In the genomic region with DNA sequence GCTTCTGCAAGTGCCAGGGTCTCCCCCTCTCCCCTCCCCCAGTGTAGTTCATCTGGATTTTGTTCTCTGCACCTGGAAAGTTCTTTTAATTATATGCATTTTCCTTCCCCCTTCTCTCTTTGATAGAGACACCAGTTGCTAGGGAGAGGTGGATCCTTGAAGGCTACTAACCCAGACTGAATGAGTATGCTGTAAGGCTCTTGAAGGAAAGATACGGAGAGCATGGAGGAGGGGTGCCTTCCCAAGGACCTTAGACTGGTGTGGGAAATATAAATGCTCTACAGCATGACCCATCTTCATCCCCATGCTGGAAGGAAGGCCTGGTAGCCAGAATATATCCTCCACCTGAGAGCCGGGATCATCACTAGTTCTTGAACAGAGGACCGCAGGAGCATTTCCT, we compare ENCODE assay signal across 16 mouse cellular contexts. TPM values are rescaled to one million over a fixed set of nuclear protein-coding genes. Genes with fewer than 3 reads are reported as not detected.
DNase-seq lines count a peak whose midpoint lies in the region; ATAC-seq and TF ChIP-seq lines count a peak whose summit lies in the region.
"Had no signal": no experiment of that assay in that cellular context is flagged by ENCODE, and none has a peak within 500 bp of the region (broad histone marks: within the 10 kb centered on the region; RNA-seq: fewer than 3 reads in every experiment).

No protein-coding gene starts in this region.

- TF ChIP-seq CTCF in gastrocnemius, adult 2 months (IDR thresholded peaks at IDR 0.05): no peak
- no peak for TF ChIP-seq CTCF in stomach, postnatal 0 days (IDR thresholded peaks at IDR 0.05; ENCODE audit: low read depth)

- no peak for TF ChIP-seq EP300 in stomach, postnatal 0 days (optimal IDR thresholded peaks at IDR 0.05)

- ATAC-seq in lung, embryonic 15.5 days (ENCODE audit: borderline replicate concordance, extremely low read depth, low FRiP score, low TSS enrichment): no peak
- ATAC-seq in limb, embryonic 11.5 days (ENCODE audit: insufficient number of reproducible peaks, low FRiP score, low TSS enrichment, low read depth): peak; percentile 37; the same call in 1 of the 2 replicates
- ATAC-seq in stomach, postnatal 0 days (ENCODE audit: low FRiP score, low TSS enrichment): no peak

- 66% methylated on average over 3 of the region's 3 CpGs for WGBS in lung, embryonic 15.5 days
- whole genome bisulfite sequencing in limb, embryonic 11.5 days: 64% methylated on average over 3 of the region's 3 CpGs
- WGBS in stomach, postnatal 0 days: 78% methylated on average over 3 of the region's 3 CpGs

- H3K27me3 ChIP-seq in lung, embryonic 15.5 days: no peaks in the 10 kb centered on the region
- H3K27me3 ChIP-seq in limb, embryonic 11.5 days (ENCODE audit: control insufficient read depth, insufficient read depth, low read length): no peaks in the 10 kb centered on the region
- H3K27me3 ChIP-seq in stomach, postnatal 0 days (ENCODE audit: control insufficient read depth, insufficient read depth, low read length): no peaks in the 10 kb centered on the region
- H3K27me3 ChIP-seq: heart, embryonic 13.5 days; neural tube, embryonic 12.5 days; Patski had no signal

- no peaks in the 10 kb centered on the region for H3K9me3 ChIP-seq in lung, embryonic 15.5 days
- no peaks in the 10 kb centered on the region for H3K9me3 ChIP-seq in limb, embryonic 11.5 days (ENCODE audit: control insufficient read depth, low read length)
- H3K9me3 ChIP-seq in stomach, postnatal 0 days (ENCODE audit: control insufficient read depth, low read length): no peaks in the 10 kb centered on the region
- H3K9me3 ChIP-seq: neural tube, embryonic 12.5 days had no signal

- no peak overlapping the region for H3K4me3 ChIP-seq in gastrocnemius, adult 2 months
- H3K4me3 ChIP-seq in lung, embryonic 15.5 days: no peak overlapping the region
- H3K4me3 ChIP-seq in limb, embryonic 11.5 days (ENCODE audit: low read depth, low read length): no peak overlapping the region
- no peak overlapping the region for H3K4me3 ChIP-seq in stomach, postnatal 0 days (ENCODE audit: low read depth, low read length)
- H3K4me3 ChIP-seq: erythroblast, embryonic 14.5 days; heart, embryonic 13.5 days; megakaryocyte, embryonic 14.5 days; neural tube, embryonic 12.5 days had no signal

- no peak overlapping the region for H3K4me2 ChIP-seq in lung, embryonic 15.5 days
- H3K4me2 ChIP-seq in limb, embryonic 11.5 days (ENCODE audit: low read depth, severe bottlenecking): peak overlapping the region; percentile 13; the same call in 1 of the 2 replicates
- H3K4me2 ChIP-seq in stomach, postnatal 0 days (replicated peaks; ENCODE audit: low read depth): no peak overlapping the region
- H3K4me2 ChIP-seq: heart, embryonic 13.5 days; liver, embryonic 11.5 days; neural tube, embryonic 12.5 days had no signal

- H3K9ac ChIP-seq in lung, embryonic 15.5 days: no peak overlapping the region
- no peak overlapping the region for H3K9ac ChIP-seq in limb, embryonic 11.5 days (ENCODE audit: low read length)
- H3K9ac ChIP-seq in stomach, postnatal 0 days (ENCODE audit: low read length): no peak overlapping the region
- H3K9ac ChIP-seq: heart, embryonic 13.5 days; neural tube, embryonic 12.5 days had no signal

- intact Hi-C loops in gastrocnemius, adult 2 months (cut with DNase I): no loop called here
- intact Hi-C loops in gastrocnemius, postnatal 14 days (cut with DNase I; ENCODE audit: low total_unique reads): loop anchor here (5.0 kb wide), 1 partner anchor 36 kb away; no protein-coding TSS in a partner anchor

- no peak for DNase-seq in gastrocnemius, adult 2 months
- no peak for DNase-seq in gastrocnemius, postnatal 14 days
- no peak for DNase-seq in lung, postnatal 14 days
- no peak for DNase-seq in limb, embryonic 11.5 days (ENCODE audit: low spot score)
- no peak for DNase-seq in stomach, postnatal 0 days (ENCODE audit: low spot score)
- DNase-seq in thymus, postnatal 14 days: no peak
- no peak for DNase-seq in spleen, postnatal 14 days (ENCODE audit: low spot score in 2 of 2)
- DNase-seq: B cell, adult 2 months; heart, postnatal 4 days had no signal

- H3K4me1 ChIP-seq in lung, embryonic 15.5 days: peaks cover 70% of the 10 kb centered on the region
- H3K4me1 ChIP-seq in limb, embryonic 11.5 days (ENCODE audit: control insufficient read depth, insufficient read depth, low read length): peaks cover 28% of the 10 kb centered on the region
- H3K4me1 ChIP-seq in stomach, postnatal 0 days (replicated peaks; ENCODE audit: control insufficient read depth, insufficient read depth): peaks cover 4% of the 10 kb centered on the region
- H3K4me1 ChIP-seq: megakaryocyte, embryonic 14.5 days had no signal

- H3K27ac ChIP-seq in gastrocnemius, adult 2 months: peak overlapping the region; percentile 66
- peak overlapping the region; percentile 62 for H3K27ac ChIP-seq in lung, embryonic 15.5 days
- H3K27ac ChIP-seq in limb, embryonic 11.5 days (replicated peaks; ENCODE audit: low read depth, low read length): peak overlapping the region; percentile 91
- peak overlapping the region; percentile 74 for H3K27ac ChIP-seq in stomach, postnatal 0 days (replicated peaks)
- H3K27ac ChIP-seq: heart, embryonic 13.5 days; neural tube, embryonic 12.5 days had no signal

- H3K36me3 ChIP-seq in lung, embryonic 15.5 days: no peaks in the 10 kb centered on the region
- H3K36me3 ChIP-seq in limb, embryonic 11.5 days (ENCODE audit: control insufficient read depth, insufficient read depth, low read length): no peaks in the 10 kb centered on the region
- no peaks in the 10 kb centered on the region for H3K36me3 ChIP-seq in stomach, postnatal 0 days (ENCODE audit: control insufficient read depth, insufficient read depth, low read length)
- H3K36me3 ChIP-seq: heart, embryonic 13.5 days; neural tube, embryonic 12.5 days had no signal

RNA-seq across cellular contexts. Expression of a gene that starts 41.3 kb away (rescaled TPM):
- 10 to 100 TPM; 41.9 to 48.9 TPM for total RNA-seq in gastrocnemius, adult 2 months (2021)
- total RNA-seq in gastrocnemius, postnatal 14 days (2021): 10 to 100 TPM; 63.1 to 75.1 TPM
- 167 and 169 TPM in 2 replicates for polyA plus RNA-seq in lung, embryonic 15.5 days (2015; fragmentation: Nextera tagmentation; extraction: Ambion mirVana)
- 166 and 173 TPM in 2 replicates for polyA plus RNA-seq in limb, embryonic 11.5 days (2014; fragmentation: Nextera tagmentation; extraction: Ambion mirVana)
- polyA plus RNA-seq in stomach, postnatal 0 days (2015; fragmentation: Nextera tagmentation; extraction: Ambion mirVana): 106 and 111 TPM in 2 replicates

RNA-seq across cellular contexts. Expression of a gene that starts 58.9 kb away (rescaled TPM):
- total RNA-seq in gastrocnemius, adult 2 months (2021): 10 to 100 TPM; 17.0 to 29.5 TPM
- total RNA-seq in gastrocnemius, postnatal 14 days (2021): 10 to 100 TPM; 31.6 to 45.4 TPM
- 106 and 109 TPM in 2 replicates for polyA plus RNA-seq in lung, embryonic 15.5 days (2015; fragmentation: Nextera tagmentation; extraction: Ambion mirVana)
- polyA plus RNA-seq in limb, embryonic 11.5 days (2014; fragmentation: Nextera tagmentation; extraction: Ambion mirVana): 74.4 and 75.1 TPM in 2 replicates
- 48.2 and 52.4 TPM in 2 replicates for polyA plus RNA-seq in stomach, postnatal 0 days (2015; fragmentation: Nextera tagmentation; extraction: Ambion mirVana)
